Mouse (Mus musculus) thymus, postnatal 0 days (tissue): ENCODE results near the gene Cpeb4. TPM values are rescaled to one million over a fixed set of nuclear protein-coding genes. Genes with fewer than 3 reads are reported as not detected.
"Not testable (repeated sequence)": the region's sequence is repeated elsewhere in the genome, so short reads cannot be mapped to it uniquely, and the experiment has no call there.

Source experiments
- DNase-seq: peaks from one replicate; pipeline ENCODE4 v3.0.0-alpha.2; 2015; ENCODE audit warnings: low spot score
- polyA plus RNA-seq: library from polyadenylated mRNA; unstranded; fragments of >200 nt; fragmentation: Nextera tagmentation; extraction: Ambion mirVana; gene quantifications from 2 replicates; pipeline ENCODE4 v1.2.1, GENCODE M21; 2015

Gene Cpeb4
- 3.8 and 4.9 TPM in 2 replicates for polyA plus RNA-seq

GRCm38 (mm10) chr11:31871911-31872310 is at the start of gene Cpeb4:
TSS of gene Cpeb4 (plus strand) at chr11:31872211.
- no peak for DNase-seq

GRCm38 (mm10) chr11:31822556-31822955 is 49.5 kb upstream of the Cpeb4 start:
- DNase-seq: no peak

DNA sequence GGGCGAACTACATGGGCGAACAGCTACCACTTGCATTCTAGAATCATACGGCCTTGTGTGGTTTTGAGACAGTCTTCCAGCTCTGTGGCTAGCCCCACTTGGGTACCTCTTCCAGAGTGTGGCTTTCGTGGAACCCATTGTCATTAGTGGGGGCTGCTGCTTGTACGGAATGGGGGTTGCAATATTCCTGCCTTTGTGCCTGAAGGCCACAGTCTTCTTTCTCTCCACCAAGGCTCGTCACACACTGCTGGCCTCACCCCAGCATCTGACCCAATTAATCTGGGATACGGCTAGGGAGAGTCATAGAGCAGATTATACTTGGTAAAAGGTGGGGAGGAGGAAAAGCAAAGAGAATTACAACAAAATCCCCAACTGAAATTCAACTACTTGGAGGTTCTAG is 48.5 kb upstream of the Cpeb4 start:
- no peak for DNase-seq

DNA sequence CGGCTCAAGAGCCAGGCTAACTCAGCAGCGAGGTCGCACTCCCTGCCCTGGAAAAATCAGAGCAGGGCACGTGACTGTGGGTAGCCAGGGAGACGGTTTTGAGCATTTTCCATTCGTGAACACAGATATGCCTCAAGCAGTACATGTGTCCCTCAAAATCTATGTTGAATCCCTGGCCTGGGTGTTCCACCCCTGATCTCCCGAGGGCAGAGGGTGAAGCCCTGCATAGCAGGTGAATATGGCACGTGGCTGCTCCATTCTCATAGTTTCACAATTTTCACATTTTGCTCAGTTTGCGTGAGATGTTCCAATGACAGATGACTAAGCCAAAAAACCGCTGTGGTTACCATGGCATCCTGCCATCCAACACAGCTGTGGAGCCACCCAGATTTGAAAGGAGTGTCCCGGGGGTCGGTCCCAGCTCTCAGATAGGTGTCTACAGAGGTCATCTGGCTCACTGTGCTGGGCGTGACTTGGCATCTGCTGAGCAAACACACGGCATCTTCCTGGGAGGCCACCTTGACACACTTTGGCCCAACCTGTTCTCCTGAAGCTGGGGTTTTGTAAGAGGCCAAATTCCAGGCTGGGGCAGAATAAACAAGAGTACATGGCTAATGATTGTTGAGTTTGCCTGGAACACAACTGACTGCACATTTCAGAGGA is 47.4 kb upstream of the Cpeb4 start:
- peak; percentile 61 for DNase-seq

- no peak for DNase-seq
Observed at GRCm38 (mm10) chr11:31828011-31828770, 43.8 kb upstream of the Cpeb4 start.

DNA sequence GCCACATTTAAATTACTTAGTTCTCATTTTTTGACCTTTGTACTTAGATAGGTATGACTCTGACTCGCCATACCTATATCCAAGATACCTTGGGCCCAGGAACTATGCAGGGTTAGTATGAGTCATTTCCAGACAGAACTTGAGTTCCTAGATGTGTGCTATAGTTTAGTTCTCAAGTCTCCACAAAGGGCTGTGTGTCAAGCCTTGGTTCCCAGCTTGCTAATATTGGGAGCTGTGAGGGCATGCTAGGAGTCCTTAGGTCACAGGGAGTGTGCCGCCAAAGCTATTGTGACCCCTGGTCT is 43.3 kb upstream of the Cpeb4 start:
- DNase-seq: no peak

DNA sequence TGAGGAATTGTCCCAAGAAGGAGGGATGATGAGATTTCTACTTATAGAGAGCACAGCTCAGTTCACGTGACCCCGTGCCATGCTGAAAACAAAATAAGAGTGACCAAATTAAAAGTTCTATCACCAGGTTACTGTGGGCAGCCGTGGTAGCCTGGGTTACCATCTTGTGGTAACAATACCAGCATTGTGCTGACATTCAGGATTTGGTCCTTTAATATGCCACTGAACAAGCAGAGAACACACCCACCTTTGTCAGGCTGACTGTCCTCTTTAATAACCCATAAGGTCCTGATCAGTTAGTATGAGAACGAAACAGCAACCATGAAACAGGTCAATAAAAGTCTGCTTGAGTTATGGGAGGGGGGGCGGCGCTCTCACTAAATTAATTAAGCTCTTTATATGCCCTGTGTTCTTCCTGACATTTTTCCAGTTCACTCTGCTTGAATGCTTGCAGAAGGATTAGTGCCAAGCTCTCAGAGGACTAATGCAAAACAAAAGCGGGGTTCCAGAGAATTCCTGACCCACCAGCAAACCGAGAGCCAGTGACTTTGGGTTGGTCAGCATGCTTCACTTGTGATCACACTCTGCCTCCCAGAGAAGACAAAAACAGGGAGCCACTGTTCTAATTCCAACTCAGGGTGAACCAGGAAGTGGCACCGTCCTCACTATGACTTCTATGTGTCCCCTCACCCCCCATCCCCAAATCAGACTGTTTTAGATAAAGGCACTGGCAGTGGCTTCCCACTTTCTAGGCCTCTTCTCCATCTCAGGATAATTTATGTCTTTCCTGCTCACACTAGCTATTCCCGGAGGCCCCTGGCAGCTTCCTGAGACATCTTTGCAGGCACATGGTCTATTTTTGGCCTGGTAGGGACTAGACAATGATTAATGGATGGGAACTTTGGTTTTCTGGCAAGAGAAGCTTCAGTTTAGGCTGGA is 41.5 kb upstream of the Cpeb4 start:
- no peak for DNase-seq

DNA sequence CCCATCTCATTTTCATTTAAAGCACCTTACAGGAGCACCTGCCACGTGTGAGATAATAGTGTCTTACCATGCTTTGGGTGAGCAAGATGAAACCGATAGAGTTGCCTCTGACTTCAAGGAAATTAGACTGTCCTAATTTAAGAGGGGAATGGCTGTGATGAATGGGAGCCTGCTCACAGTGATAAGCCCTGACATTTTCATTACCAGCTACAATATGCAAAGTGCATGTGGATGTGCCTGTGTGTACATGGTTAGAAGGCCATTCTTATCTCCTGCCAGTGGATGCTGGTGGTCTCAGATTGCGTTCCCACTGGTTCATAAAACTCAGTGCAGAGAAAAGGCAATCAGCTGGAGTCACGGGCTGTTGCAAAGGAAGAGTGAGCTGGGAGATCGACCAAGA is 40.6 kb upstream of the Cpeb4 start:
- DNase-seq: no peak

DNA sequence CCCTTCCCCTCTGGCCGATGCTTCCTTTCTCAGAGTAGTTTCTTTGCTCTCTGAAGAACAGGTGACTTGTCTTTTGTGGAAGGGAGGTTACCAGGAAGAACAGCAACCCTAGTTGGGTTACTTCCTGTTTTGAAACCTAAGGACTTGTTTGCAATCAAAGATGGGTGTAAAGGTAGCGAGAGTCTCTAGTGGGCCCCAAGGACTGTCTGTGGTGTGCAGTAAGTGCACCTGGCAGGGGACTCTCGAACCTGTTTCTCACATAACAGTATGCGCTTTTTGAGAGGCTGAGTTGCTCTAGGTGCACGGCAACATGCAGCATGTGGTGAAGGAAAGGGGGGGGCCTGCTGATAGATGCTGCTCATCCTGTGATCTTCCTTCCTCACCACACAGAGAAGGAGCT is 40.0 kb upstream of the Cpeb4 start:
- peak; percentile 75 for DNase-seq

GRCm38 (mm10) chr11:31832439-31832980 is 39.5 kb upstream of the Cpeb4 start:
- no peak for DNase-seq

GRCm38 (mm10) chr11:31833506-31833905 is 38.5 kb upstream of the Cpeb4 start:
- DNase-seq: no peak

GRCm38 (mm10) chr11:31835352-31835751 is 36.7 kb upstream of the Cpeb4 start:
- DNase-seq: no peak

- no peak for DNase-seq
Observed at GRCm38 (mm10) chr11:31837243-31837642, 34.8 kb upstream of the Cpeb4 start.

DNA sequence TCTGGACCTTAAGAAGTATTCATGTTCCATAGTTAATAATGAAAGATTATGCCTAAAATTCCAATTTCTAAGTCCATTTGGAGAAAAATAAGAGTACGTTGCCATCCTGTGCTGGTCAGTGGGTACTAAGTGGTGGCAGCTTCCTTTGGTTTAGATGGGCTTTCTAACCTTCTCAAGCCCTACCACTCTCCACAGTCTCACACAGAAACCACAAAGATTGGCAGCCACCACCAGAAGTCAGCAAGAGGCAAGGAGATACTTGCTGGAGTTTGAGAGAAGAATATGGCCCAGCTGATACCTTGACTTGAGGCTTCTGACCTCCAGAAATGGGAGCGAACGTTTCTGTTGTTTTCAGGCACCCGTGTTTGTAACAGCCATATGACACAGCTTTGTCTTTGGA is 34.3 kb upstream of the Cpeb4 start:
- DNase-seq: no peak

- DNase-seq: no peak
Observed at GRCm38 (mm10) chr11:31838442-31839083, 33.4 kb upstream of the Cpeb4 start.

- no peak for DNase-seq
Observed at GRCm38 (mm10) chr11:31839084-31839460, 32.9 kb upstream of the Cpeb4 start.

DNA sequence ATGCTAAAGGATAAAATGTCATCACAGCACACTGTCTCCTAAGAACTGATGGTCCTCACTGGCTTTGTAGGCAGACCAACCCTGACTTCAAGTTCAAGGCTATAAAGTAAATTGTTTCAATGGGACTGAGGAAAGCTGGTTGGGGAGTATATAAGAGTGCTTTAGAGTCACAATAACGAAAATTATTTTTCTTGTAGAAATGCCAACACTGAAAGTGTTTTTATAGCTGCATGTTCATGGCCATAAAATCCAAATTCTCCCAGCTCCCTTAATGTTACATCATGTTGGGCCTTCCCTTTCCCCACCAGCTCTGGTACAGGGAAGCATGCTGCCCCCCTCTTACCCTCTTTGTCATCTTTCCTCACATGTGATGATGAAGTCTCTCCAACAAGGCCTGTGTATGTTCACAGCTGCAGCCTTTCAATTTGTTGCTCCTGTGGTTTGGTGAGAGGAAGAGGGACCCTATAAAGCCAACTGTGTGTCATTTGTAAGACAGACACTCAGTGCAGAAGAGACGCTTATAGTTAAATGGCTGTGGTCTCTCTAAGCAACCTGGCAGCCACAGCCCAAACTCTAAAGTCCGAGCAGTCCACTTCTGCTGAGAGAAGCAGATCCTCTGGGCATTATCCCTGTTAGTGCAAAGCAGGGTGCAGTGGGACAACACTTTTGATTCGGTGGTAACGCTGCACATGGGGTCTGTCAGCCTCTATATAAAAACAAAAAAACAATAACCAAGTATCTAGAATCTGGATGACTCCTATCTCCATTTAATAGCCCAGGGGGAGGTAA is 29.6 kb upstream of the Cpeb4 start:
- peak; percentile 69 for DNase-seq

- no peak for DNase-seq
Observed at GRCm38 (mm10) chr11:31843177-31843833, 28.7 kb upstream of the Cpeb4 start.

DNA sequence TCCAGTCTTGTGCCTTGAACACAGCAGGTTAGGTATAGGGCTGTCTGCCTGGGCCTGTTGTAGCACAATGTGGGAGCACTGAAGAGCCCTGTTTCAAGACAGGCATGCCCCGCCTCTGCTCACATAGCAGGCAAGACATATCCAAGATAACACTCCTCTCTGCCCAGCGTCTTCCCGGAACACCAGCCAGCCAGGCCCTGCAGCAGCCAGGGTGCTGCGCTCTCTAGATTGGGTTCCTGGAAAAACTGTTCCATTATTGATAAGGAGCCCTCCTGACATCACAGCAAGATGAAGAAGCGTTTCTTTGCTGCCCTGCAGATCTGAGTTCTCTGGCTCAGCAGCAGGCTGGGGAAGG is 28.2 kb upstream of the Cpeb4 start:
- no peak for DNase-seq

DNA sequence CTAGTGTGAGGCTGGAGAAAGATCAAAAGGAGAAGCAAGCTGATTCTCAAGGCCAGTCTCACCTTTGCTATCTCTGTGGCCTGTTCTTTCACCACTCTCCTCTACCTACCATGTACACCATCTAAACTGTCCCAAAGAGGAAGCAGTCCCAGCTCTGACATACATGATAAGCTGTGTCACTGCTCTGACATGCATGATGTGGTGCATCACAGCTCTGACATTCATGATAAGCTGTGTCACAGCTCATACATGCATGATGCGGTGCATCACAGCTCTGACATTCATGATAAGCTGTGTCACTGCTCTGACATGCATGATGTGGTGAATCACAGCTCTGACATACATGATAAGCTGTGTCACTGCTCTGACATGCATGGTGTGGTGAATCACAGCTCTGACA is 26.9 kb upstream of the Cpeb4 start:
- DNase-seq: not testable (repeated sequence)
